Mouse (Mus musculus) ES-Bruce4 (cell line): ENCODE measurements around the gene Gadd45g. TPM values are rescaled to one million over a fixed set of nuclear protein-coding genes. Genes with fewer than 3 reads are reported as not detected.
A peak's percentile ranks its signal among the peaks of the same experiment; 100 is the strongest.

Experiments used
- H3K27ac ChIP-seq: 2 replicates; pipeline ENCODE4 v1.5.1; 2012; ENCODE audit warnings: low read length, inconsistent platforms; ENCODE audit not compliant: insufficient read depth
- H3K27me3 ChIP-seq: 2 replicates; pipeline ENCODE4 v1.6.1; 2012; ENCODE audit warnings: mild to moderate bottlenecking, low read length, inconsistent platforms; ENCODE audit not compliant: control insufficient read depth, poor library complexity, insufficient read depth, severe bottlenecking
- H3K36me3 ChIP-seq: 2 replicates; pipeline ENCODE4 v1.6.1; 2012; ENCODE audit warnings: inconsistent platforms, mild to moderate bottlenecking, low read length, moderate library complexity; ENCODE audit not compliant: control insufficient read depth, poor library complexity, insufficient read depth, severe bottlenecking
- H3K4me1 ChIP-seq: one replicate; pipeline ENCODE4 v1.8.1; 2011; ENCODE audit warnings: low read length; ENCODE audit not compliant: control insufficient read depth, insufficient read depth
- H3K4me3 ChIP-seq: 2 replicates; pipeline ENCODE4 v1.5.1; 2011; ENCODE audit warnings: low read depth, mild to moderate bottlenecking, low read length
- H3K9ac ChIP-seq: 2 replicates; pipeline ENCODE4 v1.6.1; 2012; ENCODE audit warnings: low read depth, mild to moderate bottlenecking, inconsistent platforms; ENCODE audit not compliant: poor library complexity, severe bottlenecking
- H3K9me3 ChIP-seq: replicated peaks from 2 replicates; pipeline ENCODE4 v1.6.1; 2012; ENCODE audit warnings: mild to moderate bottlenecking, low read length, inconsistent platforms; ENCODE audit not compliant: control insufficient read depth, poor library complexity, insufficient read depth, severe bottlenecking
- CTCF ChIP-seq: IDR thresholded peaks from one replicate; pipeline ENCODE4 v1.8.1; 2011; ENCODE audit warnings: low read depth, low read length
- EP300 ChIP-seq: IDR thresholded peaks from 2 replicates; pipeline ENCODE4 v1.6.1; 2011; ENCODE audit warnings: low read depth, low read length; ENCODE audit not compliant: insufficient read depth
- POLR2A ChIP-seq: IDR thresholded peaks from one replicate; pipeline ENCODE4 v1.8.1; 2011; ENCODE audit warnings: low read length; ENCODE audit not compliant: insufficient read depth
- polyA plus RNA-seq: library from polyadenylated mRNA; stranded (reverse); fragments of >200 nt; gene quantifications from 2 replicates; pipeline ENCODE4 v1.2.4, GENCODE M21; 2011; ENCODE audit warnings: low read depth; ENCODE audit not compliant: missing spikeins, insufficient read depth, insufficient read length

Gadd45g gene
- polyA plus RNA-seq, 1 experiment, result 6.4 TPM

- TF ChIP-seq POLR2A (no peak), EP300 (no peak)
- no peaks in the 10 kb centered on the region for H3K4me1 ChIP-seq
These were observed 28.1 kb upstream of the Gadd45g start for GRCm38 (mm10) chr13:51818170-51818943.

GRCm38 (mm10) chr13:51818944-51819326, 27.5 kb upstream of the Gadd45g start:
- Histone ChIP-seq H3K27me3 (no peaks in the 10 kb centered on the region), H3K9ac (no peak overlapping the region), H3K27ac (no peak overlapping the region), H3K4me3 (no peak overlapping the region), H3K9me3 (no peaks in the 10 kb centered on the region), H3K4me1 (no peaks in the 10 kb centered on the region), H3K36me3 (no peaks in the 10 kb centered on the region)
- TF ChIP-seq CTCF (no peak), POLR2A (no peak), EP300 (no peak)

More at GRCm38 (mm10) chr13:51818170-51818943, 28.1 kb upstream of the Gadd45g start:
- Histone ChIP-seq H3K27me3 (no peaks in the 10 kb centered on the region), H3K4me3 (no peak overlapping the region), H3K27ac (no peak overlapping the region), H3K36me3 (no peaks in the 10 kb centered on the region), H3K9me3 (no peaks in the 10 kb centered on the region), H3K9ac (no peak overlapping the region)

- Histone ChIP-seq H3K4me3 (no peak overlapping the region), H3K36me3 (no peaks in the 10 kb centered on the region), H3K27ac (no peak overlapping the region), H3K27me3 (no peaks in the 10 kb centered on the region), H3K4me1 (peaks cover 2% of the 10 kb centered on the region), H3K9me3 (no peaks in the 10 kb centered on the region), H3K9ac (no peak overlapping the region)
- TF ChIP-seq CTCF, result no peak
- no peak for TF ChIP-seq EP300
- TF ChIP-seq POLR2A, result no peak
These were observed 27.1 kb upstream of the Gadd45g start for GRCm38 (mm10) chr13:51819351-51819750.

GRCm38 (mm10) chr13:51821988-51822387, 24.5 kb upstream of the Gadd45g start:
- no peak overlapping the region for H3K27ac ChIP-seq
- H3K4me1 ChIP-seq, result peaks cover 4% of the 10 kb centered on the region
- no peak overlapping the region for H3K4me3 ChIP-seq
- no peak for TF ChIP-seq POLR2A
- no peak for TF ChIP-seq EP300
- TF ChIP-seq CTCF, result no peak
- no peaks in the 10 kb centered on the region for H3K36me3 ChIP-seq
- no peak overlapping the region for H3K9ac ChIP-seq
- no peaks in the 10 kb centered on the region for H3K9me3 ChIP-seq
- no peaks in the 10 kb centered on the region for H3K27me3 ChIP-seq

GRCm38 (mm10) chr13:51823822-51824495, 22.5 kb upstream of the Gadd45g start:
- no peaks in the 10 kb centered on the region for H3K36me3 ChIP-seq
- H3K9ac ChIP-seq, result no peak overlapping the region
- H3K9me3 ChIP-seq, result no peaks in the 10 kb centered on the region
- no peak overlapping the region for H3K27ac ChIP-seq
- H3K4me3 ChIP-seq, result no peak overlapping the region
- TF ChIP-seq EP300 (no peak), CTCF (no peak), POLR2A (no peak)
- H3K27me3 ChIP-seq, result no peaks in the 10 kb centered on the region
- peaks cover 6% of the 10 kb centered on the region for H3K4me1 ChIP-seq

- no peaks in the 10 kb centered on the region for H3K27me3 ChIP-seq
- TF ChIP-seq POLR2A (no peak), CTCF (peak; percentile 26)
- no peaks in the 10 kb centered on the region for H3K36me3 ChIP-seq
- H3K9ac ChIP-seq, result no peak overlapping the region
- H3K27ac ChIP-seq, result no peak overlapping the region
- no peaks in the 10 kb centered on the region for H3K9me3 ChIP-seq
- H3K4me1 ChIP-seq, result peaks cover 3% of the 10 kb centered on the region
- no peak overlapping the region for H3K4me3 ChIP-seq
These were observed 15.6 kb upstream of the Gadd45g start for GRCm38 (mm10) chr13:51830744-51831450.
